Mouse (Mus musculus) embryo, embryonic 11 days (tissue): Measurements from ENCODE around the gene Irf7.
"Not testable (repeated sequence)": the region's sequence is repeated elsewhere in the genome, so short reads cannot be mapped to it uniquely, and the experiment has no call there.

Experiments
- DNase-seq: peaks from one replicate; pipeline ENCODE4 v3.0.0-alpha.2; 2015

Irf7 gene

GRCm38 (mm10) chr7:141270631-141271030, 4.3 kb upstream of the Irf7 start:
- DNase-seq, result no peak

- no peak for DNase-seq
These were observed 2.9 kb upstream of the Irf7 start for GRCm38 (mm10) chr7:141269273-141269545.

GRCm38 (mm10) chr7:141268466-141269272, 2.4 kb upstream of the Irf7 start:
- no peak for DNase-seq

- peak; percentile 13 for DNase-seq
These were observed 906 bp downstream of the Irf7 start for GRCm38 (mm10) chr7:141265411-141265738.

DNA sequence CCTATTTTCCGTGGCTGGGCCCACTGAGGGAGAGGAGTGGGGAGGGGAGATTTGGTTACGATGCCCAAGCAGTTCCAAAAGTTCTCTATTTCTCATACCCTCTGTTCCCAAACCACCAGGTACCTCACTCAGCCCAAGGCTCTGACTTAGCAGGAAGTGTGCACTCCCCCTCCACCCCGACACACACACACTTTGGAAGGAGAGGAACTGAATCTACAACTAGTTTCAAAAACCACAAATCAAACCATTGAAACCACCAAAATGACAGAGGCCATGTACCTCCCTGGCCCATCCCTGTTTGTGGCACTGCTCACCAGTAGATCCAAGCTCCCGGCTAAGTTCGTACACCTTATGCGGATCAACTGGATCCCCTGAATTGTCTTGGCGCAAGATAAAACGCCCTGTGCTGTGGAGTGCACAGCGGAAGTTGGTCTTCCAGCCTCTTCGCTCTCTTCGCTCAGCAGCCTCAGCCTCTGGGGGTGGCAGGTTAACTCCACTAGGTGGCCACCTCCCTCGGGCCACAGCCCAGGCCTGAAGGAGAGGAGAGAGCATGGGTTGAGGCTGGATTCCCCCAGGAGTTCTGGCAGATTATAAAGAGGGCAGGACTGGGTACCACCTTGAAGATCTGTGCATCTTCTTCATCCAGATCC, 1.4 kb downstream of the Irf7 start:
- DNase-seq, result peak; percentile 62

- DNase-seq, result no peak
These were observed 2.1 kb downstream of the Irf7 start for GRCm38 (mm10) chr7:141264041-141264700.

GRCm38 (mm10) chr7:141263640-141264039, 2.6 kb downstream of the Irf7 start:
- DNase-seq, result no peak

DNA sequence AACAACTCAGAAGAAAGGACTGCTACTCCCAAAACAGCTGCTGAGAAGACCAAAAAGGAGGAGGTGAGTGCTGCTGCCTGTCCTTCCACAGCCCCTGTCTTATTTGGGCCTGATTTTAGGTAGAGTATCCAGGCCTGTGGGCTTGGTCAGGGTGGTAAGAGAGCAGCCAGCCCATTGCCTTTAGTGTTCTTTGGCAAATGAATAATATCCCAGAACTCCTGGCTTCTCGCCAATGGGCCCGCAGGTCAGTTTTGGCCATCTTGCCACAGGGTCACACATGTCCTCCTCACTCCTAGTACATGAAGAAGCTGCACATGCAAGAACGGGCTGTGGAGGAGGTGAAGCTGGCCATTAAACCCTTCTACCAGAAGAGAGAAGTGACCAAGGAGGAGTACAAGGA, 4.8 kb downstream of the Irf7 start:
- no peak for DNase-seq

GRCm38 (mm10) chr7:141256159-141256558, 10.1 kb downstream of the Irf7 start:
- no peak for DNase-seq

DNA sequence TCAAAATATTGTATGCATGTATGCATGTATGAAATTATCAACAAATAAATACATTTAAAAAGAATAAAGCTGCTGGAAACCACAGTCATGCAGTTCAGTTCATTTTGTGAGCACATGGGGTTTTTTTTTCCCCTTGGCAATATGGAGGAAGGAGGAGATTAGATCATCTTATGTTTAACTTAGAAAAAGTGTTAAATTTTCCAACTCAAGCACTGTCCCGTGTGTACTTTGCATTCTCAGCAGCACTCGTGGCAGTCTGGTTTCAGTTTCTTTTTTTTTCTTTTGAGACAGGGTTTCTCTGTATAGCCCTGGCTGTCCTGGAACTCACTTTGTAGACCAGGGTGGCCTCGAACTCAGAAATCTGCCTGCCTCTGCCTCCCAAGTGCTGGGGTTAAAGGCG, 15.8 kb downstream of the Irf7 start:
- not testable (repeated sequence) for DNase-seq

GRCm38 (mm10) chr7:141231551-141231950, 34.7 kb downstream of the Irf7 start:
- DNase-seq, result no peak

DNA sequence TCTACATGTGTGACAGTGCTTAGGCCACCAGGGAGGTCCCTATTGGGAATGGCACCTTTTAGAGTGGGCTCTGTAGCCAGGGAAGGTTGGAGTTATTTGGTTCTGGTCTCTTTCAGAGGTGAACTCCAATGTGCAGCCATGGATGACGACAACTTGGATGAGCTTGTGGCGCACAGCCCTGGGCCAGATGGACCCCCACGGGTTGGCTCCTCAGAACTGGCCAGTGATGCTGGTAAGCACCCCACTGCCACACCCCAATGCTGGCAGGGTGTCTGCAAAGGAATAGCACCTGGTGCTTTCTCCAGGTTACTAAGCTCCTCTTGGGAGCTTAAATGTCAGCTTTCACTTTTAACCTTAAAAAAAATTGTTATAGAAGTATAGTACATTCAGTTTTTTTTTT, 35.2 kb downstream of the Irf7 start:
- DNase-seq, result no peak

- no peak for DNase-seq
These were observed 35.7 kb downstream of the Irf7 start for GRCm38 (mm10) chr7:141230570-141230969.

- DNase-seq, result no peak
These were observed 36.6 kb downstream of the Irf7 start for GRCm38 (mm10) chr7:141229702-141230101.

DNA sequence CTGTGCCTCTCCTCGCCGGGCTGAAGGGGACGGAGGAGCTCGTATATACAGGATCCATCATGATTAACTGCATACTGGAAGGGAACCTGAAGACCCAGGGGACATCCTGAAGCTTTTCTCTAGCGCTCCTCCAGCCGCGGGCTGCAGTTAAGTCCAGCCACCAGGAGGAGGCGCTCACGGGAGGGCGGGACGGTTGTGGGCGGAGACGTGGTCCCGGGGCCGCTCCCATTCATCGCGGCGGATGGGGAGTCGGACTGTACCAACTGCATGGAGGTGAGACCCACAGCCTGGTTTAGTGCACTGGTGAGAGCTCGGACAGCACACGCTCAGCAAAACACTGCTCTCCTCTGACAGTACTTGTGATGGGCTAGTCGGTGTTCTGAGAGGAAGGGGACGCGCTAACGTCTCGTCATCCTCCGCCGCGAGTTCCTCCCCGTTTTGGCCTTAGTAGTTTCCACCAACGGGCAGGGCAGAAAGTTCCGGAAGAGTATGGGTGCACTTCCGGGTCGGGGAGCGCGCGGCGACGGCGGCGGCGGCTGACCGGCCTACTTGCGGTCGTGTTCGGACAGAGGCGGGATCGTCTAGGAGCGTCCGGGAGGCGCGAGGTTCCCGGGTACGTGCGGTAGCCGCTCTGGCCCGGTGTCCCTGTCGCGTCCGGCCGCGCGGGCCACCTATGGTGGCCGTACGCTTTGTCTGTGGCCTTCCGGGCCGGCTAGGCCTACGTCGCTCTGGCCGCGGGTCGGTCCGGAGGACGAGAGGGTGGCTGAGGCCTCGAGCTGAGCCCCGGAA, 37.8 kb downstream of the Irf7 start, which contains the start of gene Phrf1:
Phrf1 (plus strand) TSS at position 506 of the 789 bp plus-strand sequence.
- peak; percentile 91 for DNase-seq

DNA sequence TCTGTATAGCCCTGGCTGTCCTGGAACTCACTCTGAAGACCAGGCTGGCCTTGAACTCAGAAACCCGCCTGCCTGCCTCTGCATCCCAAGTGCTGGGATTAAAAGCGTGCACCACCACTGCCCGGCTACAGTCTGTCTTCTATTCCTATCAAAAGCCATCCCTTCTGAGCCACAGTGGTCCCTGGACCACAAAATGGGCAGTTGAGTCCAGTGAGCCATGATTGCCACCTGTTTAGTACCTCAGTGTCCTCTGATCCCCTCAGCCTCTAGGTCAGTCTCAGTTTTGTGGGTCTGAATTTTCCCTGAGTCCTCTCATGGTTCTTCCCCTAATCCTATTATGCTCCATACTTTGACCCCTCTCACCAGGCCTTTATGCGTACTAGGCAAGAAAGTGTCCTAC, 38.5 kb downstream of the Irf7 start:
- no peak for DNase-seq

DNA sequence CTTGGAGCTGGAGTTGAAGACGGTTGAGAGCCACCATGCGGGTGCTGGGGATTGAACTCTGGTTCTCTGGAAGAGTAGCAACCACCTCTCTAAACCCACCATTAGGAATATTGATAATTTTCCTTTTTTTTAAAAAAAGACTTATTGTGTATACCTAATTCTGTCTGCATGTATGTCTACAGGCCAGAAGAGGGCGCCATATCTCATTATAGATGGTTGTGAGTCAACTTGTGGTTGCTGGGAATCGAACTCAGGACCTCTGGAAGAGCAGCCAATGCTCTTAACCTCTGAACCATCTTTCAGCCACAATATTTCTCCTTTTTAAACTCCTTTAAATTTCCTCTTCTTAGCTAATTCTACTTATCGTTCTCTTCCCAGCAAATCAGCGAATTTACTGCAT, 39.7 kb downstream of the Irf7 start:
- no peak for DNase-seq

GRCm38 (mm10) chr7:141222696-141223215, 43.5 kb downstream of the Irf7 start:
- DNase-seq, result no peak

DNA sequence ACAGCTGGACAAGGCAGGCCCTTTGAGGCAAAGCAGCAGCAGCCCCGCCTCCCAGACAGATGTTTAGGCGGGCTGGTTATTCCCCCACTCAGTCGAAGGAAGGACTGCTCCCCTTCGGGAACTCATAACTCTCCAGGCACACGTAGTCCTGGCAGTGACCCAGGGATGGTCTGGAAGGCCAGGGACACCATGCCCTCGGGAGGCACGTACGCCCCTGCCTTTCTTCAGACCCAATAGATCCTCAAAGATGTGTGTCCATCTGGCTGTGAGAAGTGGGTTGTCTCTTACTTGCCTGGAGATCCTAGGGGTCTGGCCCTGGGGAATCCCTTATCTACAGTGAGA, 44.2 kb downstream of the Irf7 start:
- DNase-seq, result no peak

GRCm38 (mm10) chr7:141221249-141222125, 44.8 kb downstream of the Irf7 start:
- peak; percentile 99 for DNase-seq

DNA sequence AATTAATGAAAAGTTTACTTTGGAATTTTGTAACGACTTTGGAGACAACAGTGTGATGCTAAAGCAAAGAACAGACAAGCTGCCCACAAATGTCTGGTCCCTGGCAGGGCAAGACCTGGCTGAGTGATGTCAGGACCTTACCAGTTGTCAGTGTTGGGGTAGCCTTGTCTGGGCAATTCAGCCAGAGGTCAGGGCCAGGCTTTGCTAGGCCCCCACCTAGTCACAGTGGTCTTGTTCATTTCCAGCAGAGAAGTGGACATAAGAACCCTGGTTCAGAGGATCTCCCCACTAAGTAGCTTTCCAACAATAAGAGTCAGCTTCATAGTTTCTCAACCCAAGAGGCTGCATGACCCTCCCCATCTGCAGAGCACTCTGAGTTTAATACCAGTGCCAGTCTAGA, 45.9 kb downstream of the Irf7 start:
- no peak for DNase-seq

DNA sequence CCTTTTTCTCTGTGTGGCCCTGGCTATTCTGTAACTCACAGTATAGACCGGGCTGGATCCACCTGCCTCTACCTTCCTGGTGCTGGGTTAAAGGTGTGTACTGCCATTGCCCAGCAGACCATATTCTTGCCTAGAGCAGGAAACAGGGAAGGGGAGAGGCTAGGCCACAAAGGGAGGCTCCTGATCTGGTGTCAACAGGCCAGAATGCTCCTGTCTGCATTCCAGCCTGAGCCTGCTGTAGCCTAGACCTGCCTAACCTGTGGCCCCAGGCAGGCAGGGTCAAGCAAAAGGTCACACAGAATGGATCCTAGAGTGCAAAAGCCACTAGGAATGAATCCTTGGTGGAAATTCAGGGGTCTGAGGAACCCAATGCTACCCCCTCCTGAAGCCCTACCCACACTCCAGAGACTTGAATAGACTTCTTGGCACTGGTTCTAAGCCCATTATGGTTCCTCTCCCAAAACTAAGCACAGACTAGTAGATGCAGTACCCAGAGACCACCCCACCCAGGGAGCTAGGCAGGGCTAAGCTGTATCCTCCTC, 46.7 kb downstream of the Irf7 start:
- no peak for DNase-seq
